Mouse (Mus musculus) MEL (cell line): ENCODE measurements around the gene Resp18. TPM values are rescaled to one million over a fixed set of nuclear protein-coding genes. Genes with fewer than 3 reads are reported as not detected.
A peak's percentile ranks its signal among the peaks of the same experiment; 100 is the strongest.
"Not testable (repeated sequence)": the region's sequence is repeated elsewhere in the genome, so short reads cannot be mapped to it uniquely, and the experiment has no call there.

Experiments
- DNase-seq: peaks from one replicate; pipeline ENCODE4 v3.0.0; 2011; ENCODE audit warnings: low read depth, low spot score
- H3K27ac ChIP-seq: 2 replicates; pipeline ENCODE4 v1.5.1; 2012; ENCODE audit warnings: low read depth, mild to moderate bottlenecking, control low read depth, low read length, moderate library complexity; ENCODE audit not compliant: control insufficient read depth
- H3K27me3 ChIP-seq, 2 experiments: fragments of 150-350 bp in 1 of 2; sonication (generic) in 1 of 2; 2 replicates each; pipeline ENCODE4 v1.6.1; 2012; ENCODE audit warnings: low read length in 2 of 2, mild to moderate bottlenecking in 2 of 2, improper control_type of control experiment in 1 of 2, moderate library complexity in 1 of 2; ENCODE audit not compliant: insufficient read depth in 2 of 2, control insufficient read depth in 1 of 2
- H3K36me3 ChIP-seq, 2 experiments: 2 replicates each; pipeline ENCODE4 v1.6.1; 2012 to 2014; ENCODE audit warnings: low read length in 2 of 2, improper control_type of control experiment in 1 of 2, inconsistent platforms in 1 of 2, mild to moderate bottlenecking in 1 of 2; ENCODE audit not compliant: insufficient read depth in 2 of 2, control insufficient read depth in 1 of 2
- H3K4me1 ChIP-seq, 2 experiments: fragments of 150-350 bp in 1 of 2; sonication (generic) in 1 of 2; 2 replicates each; pipeline ENCODE4 v1.6.1; 2012; ENCODE audit warnings: low read length in 2 of 2, improper control_type of control experiment in 1 of 2, mild to moderate bottlenecking in 1 of 2; ENCODE audit not compliant: insufficient read depth in 2 of 2, control insufficient read depth in 1 of 2
- H3K4me3 ChIP-seq, 2 experiments: fragments of 150-350 bp in 1 of 2; sonication (generic) in 1 of 2; 2 replicates each; pipeline ENCODE4 v1.5.1; 2012; ENCODE audit warnings: low read depth in 2 of 2, low read length in 2 of 2, mild to moderate bottlenecking in 2 of 2, moderate library complexity in 2 of 2, control low read depth in 1 of 2, improper control_type of control experiment in 1 of 2; ENCODE audit not compliant: control insufficient read depth in 1 of 2, insufficient read depth in 1 of 2
- H3K79me2 ChIP-seq: 2 replicates; pipeline ENCODE4 v1.6.1; 2012; ENCODE audit warnings: mild to moderate bottlenecking, low read length, moderate library complexity; ENCODE audit not compliant: control insufficient read depth, poor library complexity, insufficient read depth
- H3K9ac ChIP-seq: 2 replicates; pipeline ENCODE4 v1.6.1; 2012; ENCODE audit warnings: low read depth, mild to moderate bottlenecking, control low read depth, low read length, moderate library complexity; ENCODE audit not compliant: control insufficient read depth, poor library complexity, severe bottlenecking
- H3K9me3 ChIP-seq: fragments of 150-350 bp; sonication (generic); replicated peaks from 2 replicates; pipeline ENCODE4 v1.6.1; 2012; ENCODE audit warnings: mild to moderate bottlenecking, low read length, improper control_type of control experiment, moderate library complexity; ENCODE audit not compliant: insufficient read depth
- CHD2 ChIP-seq: IDR thresholded peaks from 2 replicates; pipeline ENCODE4 v1.6.1; 2011; ENCODE audit warnings: low read length, improper control_type of control experiment
- CTCF ChIP-seq, 3 experiments: IDR thresholded peaks in 2 of 3; conservative IDR thresholded peaks in 1 of 3; 2 replicates each; pipeline ENCODE4 v1.5.1; 2011 to 2012; ENCODE audit warnings: low read length in 3 of 3, low read depth in 2 of 3, mild to moderate bottlenecking in 2 of 3, improper control_type of control experiment in 1 of 3, inconsistent platforms in 1 of 3, mixed read lengths in 1 of 3, moderate library complexity in 1 of 3; ENCODE audit not compliant: control insufficient read depth in 1 of 3, insufficient read depth in 1 of 3, poor library complexity in 1 of 3, severe bottlenecking in 1 of 3
- GATA1 ChIP-seq: IDR thresholded peaks from 2 replicates; pipeline ENCODE4 v1.6.1; 2011; ENCODE audit warnings: low read depth, low read length, improper control_type of control experiment
- JUND ChIP-seq: IDR thresholded peaks from 2 replicates; pipeline ENCODE4 v1.6.1; 2011; ENCODE audit warnings: low read depth, mild to moderate bottlenecking, improper control_type of control experiment, low read length
- KAT2A ChIP-seq: conservative IDR thresholded peaks from 2 replicates; pipeline ENCODE4 v1.6.1; 2012; ENCODE audit warnings: low read depth, low read length, improper control_type of control experiment, inconsistent platforms
- MXI1 ChIP-seq: IDR thresholded peaks from 2 replicates; pipeline ENCODE4 v1.6.1; 2011; ENCODE audit warnings: mild to moderate bottlenecking, low read depth, low read length, improper control_type of control experiment
- MYC ChIP-seq: IDR thresholded peaks from 2 replicates; pipeline ENCODE4 v1.6.1; 2011; ENCODE audit warnings: low read depth, mild to moderate bottlenecking, low read length, improper control_type of control experiment, moderate library complexity
- POLR2A ChIP-seq, 2 experiments: IDR thresholded peaks; 2 replicates each; pipeline ENCODE4 v1.6.1; 2011 to 2012; ENCODE audit warnings: low read length in 2 of 2, mild to moderate bottlenecking in 2 of 2, control low read depth in 1 of 2, improper control_type of control experiment in 1 of 2, low read depth in 1 of 2, moderate library complexity in 1 of 2; ENCODE audit not compliant: control insufficient read depth in 1 of 2, insufficient read depth in 1 of 2, poor library complexity in 1 of 2
- POLR2AphosphoS2 ChIP-seq: IDR thresholded peaks from 2 replicates; pipeline ENCODE4 v1.6.1; 2011; ENCODE audit warnings: low read length, improper control_type of control experiment
- POLR2AphosphoS5 ChIP-seq: IDR thresholded peaks from 2 replicates; pipeline ENCODE4 v1.6.1; 2012; ENCODE audit warnings: low read depth, borderline replicate concordance, mild to moderate bottlenecking, inconsistent platforms, low read length, moderate library complexity, mixed read lengths
- RAD21 ChIP-seq: IDR thresholded peaks from 2 replicates; pipeline ENCODE4 v1.6.1; 2011; ENCODE audit warnings: mild to moderate bottlenecking, low read depth, low read length, improper control_type of control experiment
- RCOR1 ChIP-seq: IDR thresholded peaks from 2 replicates; pipeline ENCODE4 v1.6.1; 2012; ENCODE audit warnings: low read depth, mild to moderate bottlenecking, inconsistent platforms, low read length, improper control_type of control experiment
- SMC3 ChIP-seq: IDR thresholded peaks from 2 replicates; pipeline ENCODE4 v1.6.1; 2011; ENCODE audit warnings: low read depth, low read length, improper control_type of control experiment
- TAL1 ChIP-seq: IDR thresholded peaks from 2 replicates; pipeline ENCODE4 v1.6.1; 2012; ENCODE audit warnings: mild to moderate bottlenecking, inconsistent platforms, low read length, moderate library complexity, mixed read lengths
- USF2 ChIP-seq, 2 experiments: IDR thresholded peaks; 2 replicates each; pipeline ENCODE4 v1.6.1; 2011 to 2012; ENCODE audit warnings: improper control_type of control experiment in 2 of 2, low read length in 2 of 2, borderline replicate concordance in 1 of 2, inconsistent platforms in 1 of 2, low read depth in 1 of 2, mild to moderate bottlenecking in 1 of 2; ENCODE audit not compliant: insufficient read depth in 1 of 2
- ZC3H11A ChIP-seq: IDR thresholded peaks from 2 replicates; pipeline ENCODE4 v1.6.1; 2012; ENCODE audit warnings: low read depth, mild to moderate bottlenecking, inconsistent platforms, low read length, improper control_type of control experiment
- ZNF384 ChIP-seq: IDR thresholded peaks from 2 replicates; pipeline ENCODE4 v1.6.1; 2012; ENCODE audit warnings: low read depth, mild to moderate bottlenecking, inconsistent platforms, low read length, improper control_type of control experiment
- polyA plus RNA-seq, 2 experiments: library from polyadenylated mRNA; stranded (reverse) in 1 of 2; unstranded in 1 of 2; fragments of >175 nt in 1 of 2; fragments of >200 nt in 1 of 2; gene quantifications; 2 replicates each; pipeline versions ENCODE4 v1.2.1 to v1.2.4; 2012; ENCODE audit warnings: low replicate concordance in 2 of 2, low read depth in 1 of 2; ENCODE audit not compliant: insufficient read length in 2 of 2, insufficient read depth in 1 of 2, missing spikeins in 1 of 2
- total RNA-seq: library from RNA; depleted of rRNA; stranded (reverse); fragments of 300-350 nt; gene quantifications from 2 replicates; pipeline ENCODE4 v1.2.3, GENCODE M21; 2012

Gene Resp18
- total and polyA plus RNA-seq, 3 experiments = not detected

DNA sequence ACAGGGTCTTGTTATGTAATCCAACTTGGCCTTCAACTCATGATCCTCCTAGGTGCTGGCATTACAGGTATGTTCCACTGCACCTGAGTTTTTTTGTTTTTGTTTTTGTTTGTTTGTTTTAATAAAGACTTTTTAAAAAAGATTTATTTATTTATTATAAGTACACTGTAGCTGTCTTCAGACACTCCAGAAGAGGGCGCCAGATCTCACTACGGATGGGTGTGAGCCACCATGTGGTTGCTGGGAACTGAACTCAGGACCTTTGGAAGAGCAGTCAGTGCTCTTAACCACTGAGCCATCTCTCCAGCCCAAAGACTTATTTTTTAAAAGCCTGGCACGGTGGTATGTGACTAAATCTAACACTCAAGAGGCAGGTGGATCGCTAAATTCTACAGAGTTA, 45.7 kb downstream of the Resp18 start:
- H3K9me3 ChIP-seq, H3K79me2 ChIP-seq, H3K9ac ChIP-seq, DNase-seq, H3K27ac ChIP-seq, H3K4me3 ChIP-seq, H3K27me3 ChIP-seq: not testable (repeated sequence)
- peak; percentile 13; the same call in 1 of the 2 replicates for TF ChIP-seq SMC3
- TF ChIP-seq MYC = peak; percentile 66; the same call in 1 of the 2 replicates
- peak in 2 of 3 experiments; percentile 34 to 41; a peak in 5 of 6 replicates for TF ChIP-seq CTCF (IDR thresholded peaks at IDR 0.05 in 2 of 3, conservative IDR thresholded peaks at IDR 0.05 in 1 of 3; ENCODE audit: control insufficient read depth in 1 of 3, insufficient read depth in 1 of 3, low read depth in 2 of 3, low read length in 3 of 3, poor library complexity in 1 of 3, severe bottlenecking in 1 of 3)
- TF ChIP-seq RAD21 = peak; percentile 0; the same call in 1 of the 2 replicates
- peaks cover 0 to 35% of the 10 kb centered on the region in 2 experiments; a peak in 2 of 4 replicates for H3K36me3 ChIP-seq
- peaks cover 14 to 38% of the 10 kb centered on the region in 2 experiments for H3K4me1 ChIP-seq

DNA sequence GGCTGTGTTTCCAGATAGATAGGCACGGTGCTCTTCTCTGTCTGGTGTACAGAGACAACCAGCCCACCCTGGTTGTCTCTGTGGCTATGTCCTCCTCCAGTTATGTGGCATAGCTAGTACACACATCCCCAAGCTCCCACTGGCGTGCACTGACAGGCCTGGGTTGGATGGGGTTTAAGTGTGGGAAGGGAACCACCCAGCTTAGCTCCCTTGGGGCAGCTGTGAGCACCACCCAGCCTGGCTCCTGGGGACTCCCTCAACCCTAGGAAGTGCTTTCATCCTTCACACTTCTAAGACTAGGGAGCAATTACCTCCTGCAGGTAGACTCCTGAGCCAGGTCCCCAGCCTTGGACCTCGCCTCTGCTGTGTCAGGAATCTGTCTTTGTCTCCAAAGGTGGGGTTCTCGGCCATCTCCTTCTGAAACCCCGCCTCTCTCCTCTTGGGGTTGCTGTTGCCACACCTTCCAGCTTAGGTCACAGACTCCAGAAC, 46.5 kb downstream of the Resp18 start, which contains the start of gene A630095N17Rik:
Gene A630095N17Rik, minus strand, starts transcription at position 439 of the 489 bp plus-strand sequence.
- Histone ChIP-seq H3K4me3 (no peak within 1 kb of the TSS), H3K79me2 (no peaks in the 10 kb centered on the region; the same call in 1 of the 2 replicates), H3K9ac (no peak within 1 kb of the TSS), H3K4me1 (peaks cover 20 to 46% of the 10 kb centered on the region in 2 experiments), H3K36me3 (peaks cover 0 to 42% of the 10 kb centered on the region in 2 experiments; a peak in 2 of 4 replicates), H3K9me3 (no peaks in the 10 kb centered on the region), H3K27ac (no peak within 1 kb of the TSS), H3K27me3 (no peaks in the 10 kb centered on the region)
- no peak for DNase-seq
- TF ChIP-seq SMC3 (no peak), POLR2AphosphoS2 (no peak), POLR2AphosphoS5 (no peak), JUND (no peak), KAT2A (no peak), GATA1 (no peak), MXI1 (no peak), POLR2A (IDR thresholded peaks at IDR 0.05; ENCODE audit: control insufficient read depth in 1 of 2, insufficient read depth in 1 of 2, low read depth in 1 of 2, low read length in 2 of 2, poor library complexity in 1 of 2) (no peak), RCOR1 (no peak), ZC3H11A (no peak), RAD21 (no peak), ZNF384 (no peak), TAL1 (no peak), USF2 (IDR thresholded peaks at IDR 0.05; ENCODE audit: borderline replicate concordance in 1 of 2, insufficient read depth in 1 of 2, low read depth in 1 of 2, low read length in 2 of 2) (no peak), CHD2 (no peak)
